ENCODE assay signal across 18 mouse cellular contexts in the genomic region with DNA sequence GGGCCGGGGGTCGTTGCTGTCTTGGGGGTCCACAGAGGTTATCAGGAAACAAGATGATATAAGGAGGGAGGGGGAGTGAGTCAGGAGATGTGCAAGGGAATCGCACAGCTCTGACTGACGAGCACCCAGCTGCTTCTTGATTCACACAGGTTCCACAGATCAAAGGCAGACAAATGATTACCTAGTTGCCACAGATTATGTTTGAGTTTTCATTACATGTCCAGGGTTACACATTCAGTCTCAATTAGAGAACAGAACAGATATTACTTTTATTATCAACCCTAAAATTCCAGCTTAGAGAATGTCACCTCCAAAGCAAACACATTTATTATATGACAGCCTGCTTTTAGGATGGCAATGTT. TPM values are rescaled to one million over a fixed set of nuclear protein-coding genes. Genes with fewer than 3 reads are reported as not detected.
DNase-seq lines count a peak whose midpoint lies in the region; ATAC-seq and TF ChIP-seq lines count a peak whose summit lies in the region.
"Not testable (repeated sequence)": the region's sequence is repeated elsewhere in the genome, so short reads cannot be mapped to it uniquely, and the experiment has no call there.
"Had no signal": no experiment of that assay in that cellular context is flagged by ENCODE, and none has a peak within 500 bp of the region (broad histone marks: within the 10 kb centered on the region; RNA-seq: fewer than 3 reads in every experiment).

No protein-coding gene starts in this region.

- not testable (repeated sequence) for H3K4me1 ChIP-seq in intestine, embryonic 15.5 days (replicated peaks); intestine, postnatal 0 days (replicated peaks; ENCODE audit: control insufficient read depth, insufficient read depth, low read length); liver, embryonic 13.5 days (replicated peaks); liver, postnatal 0 days (ENCODE audit: insufficient read depth)
- peaks cover 12% of the 10 kb centered on the region for H3K4me1 ChIP-seq in liver, embryonic 15.5 days (replicated peaks)

- not testable (repeated sequence) for H3K9ac ChIP-seq in intestine, embryonic 15.5 days; intestine, postnatal 0 days (ENCODE audit: low read depth, low read length); liver, embryonic 13.5 days; liver, embryonic 15.5 days; liver, postnatal 0 days (replicated peaks)

- not testable (repeated sequence) for H3K4me3 ChIP-seq in intestine, embryonic 15.5 days (replicated peaks); intestine, postnatal 0 days (ENCODE audit: low read depth, low read length); liver, embryonic 13.5 days (replicated peaks); liver, embryonic 15.5 days (replicated peaks); liver, postnatal 0 days (ENCODE audit: low read depth, low read length)

- DNase-seq in cerebellum, adult 11 months, result peak; percentile 7
- not testable (repeated sequence) for DNase-seq in liver, embryonic 13.5 days
- DNase-seq in liver, postnatal 0 days, result peak; percentile 28

- 20% methylated on average over 4 of the region's 4 CpGs for whole genome bisulfite sequencing in intestine, embryonic 15.5 days
- WGBS in intestine, postnatal 0 days, result 16% methylated on average over 4 of the region's 4 CpGs
- WGBS in liver, embryonic 13.5 days (ENCODE audit: insufficient replicate concordance), result 28% methylated on average over 4 of the region's 4 CpGs
- 34% methylated on average over 4 of the region's 4 CpGs for WGBS in liver, embryonic 15.5 days (ENCODE audit: insufficient replicate concordance)
- 35% methylated on average over 4 of the region's 4 CpGs for WGBS in liver, postnatal 0 days (ENCODE audit: insufficient replicate concordance)

- H3K9me3 ChIP-seq in intestine, embryonic 15.5 days; intestine, postnatal 0 days (ENCODE audit: control insufficient read depth); liver, embryonic 13.5 days (replicated peaks); liver, embryonic 15.5 days (replicated peaks); liver, postnatal 0 days (ENCODE audit: low read length): not testable (repeated sequence)

- not testable (repeated sequence) for H3K27me3 ChIP-seq in intestine, embryonic 15.5 days (replicated peaks); intestine, postnatal 0 days (replicated peaks; ENCODE audit: control insufficient read depth, insufficient read depth, low read length); liver, embryonic 13.5 days; liver, embryonic 15.5 days; liver, postnatal 0 days (ENCODE audit: insufficient read depth, low read length)

- ATAC-seq in intestine, embryonic 15.5 days, result peak; percentile 34
- peak; percentile 31 for ATAC-seq in intestine, postnatal 0 days
- ATAC-seq in liver, embryonic 13.5 days (ENCODE audit: low read depth), result 0 out of 2 replicates have a peak, but pooled peaks have one; percentile 2
- peak; percentile 27; the same call in 1 of the 2 replicates for ATAC-seq in liver, embryonic 15.5 days (ENCODE audit: insufficient read depth)
- ATAC-seq in liver, postnatal 0 days, result peak; percentile 73

- TF ChIP-seq EP300 in liver, postnatal 0 days (IDR thresholded peaks at IDR 0.05; ENCODE audit: low read depth), result not testable (repeated sequence)

- not testable (repeated sequence) for TF ChIP-seq CTCF in intestine, postnatal 0 days (IDR thresholded peaks at IDR 0.05; ENCODE audit: low read depth); liver, postnatal 0 days (IDR thresholded peaks at IDR 0.05; ENCODE audit: low read depth)

- not testable (repeated sequence) for H3K4me2 ChIP-seq in intestine, embryonic 15.5 days (replicated peaks); liver, embryonic 13.5 days; liver, embryonic 15.5 days; liver, postnatal 0 days (ENCODE audit: low read depth, low read length)
- H3K4me2 ChIP-seq in intestine, postnatal 0 days (replicated peaks; ENCODE audit: low read depth), result peak overlapping the region; percentile 45; the same call in 1 of the 2 replicates

- H3K36me3 ChIP-seq in intestine, embryonic 15.5 days; intestine, postnatal 0 days (ENCODE audit: control insufficient read depth, insufficient read depth); liver, embryonic 13.5 days; liver, embryonic 15.5 days (replicated peaks); liver, postnatal 0 days (replicated peaks; ENCODE audit: insufficient read depth, low read length): not testable (repeated sequence)

- not testable (repeated sequence) for H3K27ac ChIP-seq in intestine, embryonic 15.5 days; liver, embryonic 15.5 days (replicated peaks)
- H3K27ac ChIP-seq in intestine, postnatal 0 days (ENCODE audit: low read depth, low read length), result peak overlapping the region; percentile 86; the same call in 1 of the 2 replicates
- H3K27ac ChIP-seq in liver, embryonic 13.5 days, result peak overlapping the region; percentile 53; the same call in 1 of the 2 replicates
- peak overlapping the region; percentile 81 for H3K27ac ChIP-seq in liver, postnatal 0 days (ENCODE audit: low read depth)

RNA-seq across cellular contexts. Expression of gene Klrb1, which starts 32.5 kb away (rescaled TPM):
- polyA plus RNA-seq in intestine, embryonic 15.5 days (2015; fragmentation: Nextera tagmentation; extraction: Ambion mirVana), result not detected in 2 replicates
- polyA plus RNA-seq in intestine, postnatal 0 days (2015; fragmentation: Nextera tagmentation; extraction: Ambion mirVana), result 0.13 and 0.29 TPM in 2 replicates
- not detected in 2 replicates for polyA plus RNA-seq in liver, embryonic 13.5 days (2015; fragmentation: Nextera tagmentation; extraction: Ambion mirVana)
- polyA plus RNA-seq in liver, embryonic 15.5 days (2015; fragmentation: Nextera tagmentation; extraction: Ambion mirVana), result not detected in 2 replicates
- not detected in 2 replicates for polyA plus RNA-seq in liver, postnatal 0 days (2015; fragmentation: Nextera tagmentation; extraction: Ambion mirVana)
- polyA plus RNA-seq: activated CD4-positive, CD25-positive, alpha-beta regulatory T cell, adult 4 months; CD4-positive, CD25-positive, alpha-beta regulatory T cell, adult 4 months; embryonic facial prominence, embryonic 11.5 days; embryonic facial prominence, embryonic 13.5 days; embryonic facial prominence, embryonic 15.5 days; erythroblast, embryonic 14.5 days; forebrain, embryonic 10.5 days; forebrain, embryonic 12.5 days; forebrain, embryonic 14.5 days; forebrain, embryonic 16.5 days; G1E; Patski had no signal

RNA-seq across cellular contexts. Expression of gene Klrb1c, which starts 33.6 kb away (rescaled TPM):
- 0.30 and 0.34 TPM in 2 replicates for polyA plus RNA-seq in intestine, embryonic 15.5 days (2015; fragmentation: Nextera tagmentation; extraction: Ambion mirVana)
- 0.21 and 0.27 TPM in 2 replicates for polyA plus RNA-seq in intestine, postnatal 0 days (2015; fragmentation: Nextera tagmentation; extraction: Ambion mirVana)
- 0.08 and 0.10 TPM in 2 replicates for polyA plus RNA-seq in liver, embryonic 13.5 days (2015; fragmentation: Nextera tagmentation; extraction: Ambion mirVana)
- polyA plus RNA-seq in liver, embryonic 15.5 days (2015; fragmentation: Nextera tagmentation; extraction: Ambion mirVana), result 0.25 and 0.37 TPM in 2 replicates
- 0.64 and 1.1 TPM in 2 replicates for polyA plus RNA-seq in liver, postnatal 0 days (2015; fragmentation: Nextera tagmentation; extraction: Ambion mirVana)
- polyA plus RNA-seq: embryonic facial prominence, embryonic 11.5 days; embryonic facial prominence, embryonic 13.5 days; erythroblast, embryonic 14.5 days; forebrain, embryonic 10.5 days; forebrain, embryonic 12.5 days; forebrain, embryonic 14.5 days; G1E; Patski had no signal

Comparison
In these comparisons a context has a peak if more than half of its experiments do, and no peak if none do; other contexts are left out.
1. ATAC-seq: peak in every context shown above with its lines; median percentile 73 in liver, postnatal 0 days; 34 in intestine, embryonic 15.5 days; 31 in intestine, postnatal 0 days; 27 in liver, embryonic 15.5 days; 2 in liver, embryonic 13.5 days.